24 mouse cellular contexts compared by ENCODE assay signal in the genomic region with DNA sequence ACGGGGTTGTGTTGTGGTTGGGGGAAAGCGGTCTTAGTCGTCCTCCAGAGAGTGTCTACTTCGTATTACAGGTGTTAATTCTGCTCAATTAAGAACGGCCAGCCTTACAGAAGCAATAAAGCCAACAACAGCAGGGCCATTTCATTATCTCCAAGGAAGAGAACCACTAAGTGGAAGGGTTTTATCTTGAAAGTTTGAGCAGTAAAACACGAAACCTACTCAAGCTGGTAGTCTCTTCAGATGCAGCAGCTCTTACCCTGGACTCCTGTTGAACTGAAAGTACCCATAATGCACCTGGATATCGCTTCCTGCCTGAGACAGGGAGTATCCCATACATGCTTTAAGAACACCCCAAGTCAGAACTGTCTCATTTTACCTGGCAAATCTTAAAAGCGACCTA. TPM values are rescaled to one million over a fixed set of nuclear protein-coding genes. Genes with fewer than 3 reads are reported as not detected.
DNase-seq lines count a peak whose midpoint lies in the region; ATAC-seq and TF ChIP-seq lines count a peak whose summit lies in the region.
"Had no signal": no experiment of that assay in that cellular context is flagged by ENCODE, and none has a peak within 500 bp of the region (broad histone marks: within the 10 kb centered on the region; RNA-seq: fewer than 3 reads in every experiment).

No protein-coding gene starts in this region.

- 18% methylated on average over 8 of the region's 8 CpGs for WGBS in thymus, adult 2 months
- WGBS in heart, adult 2 months: 78% methylated on average over 8 of the region's 8 CpGs
- WGBS in hindbrain, embryonic 10.5 days: 89% methylated on average over 8 of the region's 8 CpGs

- no peaks in the 10 kb centered on the region for H3K9me3 ChIP-seq in hindbrain, embryonic 10.5 days
- H3K9me3 ChIP-seq: limb, embryonic 10.5 days; liver, embryonic 13.5 days; lung, embryonic 15.5 days; midbrain, embryonic 15.5 days; neural tube, embryonic 12.5 days had no signal

- DNase-seq in B cell, adult 2 months: peak; percentile 29 to 36
- DNase-seq in thymus, adult 2 months: peak; percentile 66
- DNase-seq in ovary, postnatal 36 days (ENCODE audit: low spot score): no peak
- no peak for DNase-seq in heart, adult 2 months
- no peak for DNase-seq in ovary, postnatal 14 days (ENCODE audit: low spot score)
- no peak for DNase-seq in hindbrain, embryonic 10.5 days (ENCODE audit: low spot score)
- DNase-seq: adrenal gland, postnatal 14 days; cerebellum, adult 8-10 months; heart, postnatal 10 days; kidney, adult 11 months; kidney, postnatal 10 days; liver, embryonic 13.5 days had no signal

- no peaks in the 10 kb centered on the region for H3K79me2 ChIP-seq in heart, adult 2 months (replicated peaks; ENCODE audit: control insufficient read depth, insufficient read depth, low read length)

- peak overlapping the region; percentile 100 for H3K27ac ChIP-seq in thymus, adult 2 months (ENCODE audit: control insufficient read depth, insufficient read depth, low read length)
- H3K27ac ChIP-seq in heart, adult 2 months: no peak overlapping the region
- no peak overlapping the region for H3K27ac ChIP-seq in hindbrain, embryonic 10.5 days
- H3K27ac ChIP-seq: hindbrain, embryonic 14.5 days; limb, embryonic 10.5 days; liver, embryonic 13.5 days; lung, embryonic 15.5 days; midbrain, embryonic 15.5 days; neural tube, embryonic 12.5 days had no signal

- no peak overlapping the region for H3K9ac ChIP-seq in heart, adult 2 months (ENCODE audit: low read depth, low read length)
- H3K9ac ChIP-seq: hindbrain, embryonic 14.5 days; liver, embryonic 13.5 days; lung, embryonic 15.5 days; midbrain, embryonic 15.5 days; neural tube, embryonic 12.5 days had no signal

- TF ChIP-seq CTCF in thymus, adult 2 months (IDR thresholded peaks at IDR 0.05; ENCODE audit: borderline replicate concordance, control insufficient read depth, extremely low read depth, insufficient read depth, low read length, poor library complexity): no peak
- TF ChIP-seq CTCF in heart, adult 2 months (IDR thresholded peaks at IDR 0.05): no peak

- H3K27me3 ChIP-seq in thymus, adult 2 months (ENCODE audit: control insufficient read depth, insufficient read depth, low read length): no peaks in the 10 kb centered on the region
- H3K27me3 ChIP-seq in heart, adult 2 months (ENCODE audit: control insufficient read depth, insufficient read depth, low read length): no peaks in the 10 kb centered on the region
- no peaks in the 10 kb centered on the region for H3K27me3 ChIP-seq in hindbrain, embryonic 10.5 days (ENCODE audit: insufficient read depth, poor library complexity, severe bottlenecking)
- H3K27me3 ChIP-seq: CH12.LX; liver, embryonic 13.5 days; lung, embryonic 15.5 days; midbrain, embryonic 15.5 days; neural tube, embryonic 12.5 days had no signal

- no peak for TF ChIP-seq EP300 in heart, adult 2 months (IDR thresholded peaks at IDR 0.05; ENCODE audit: insufficient read depth, low read depth, low read length)

- TF ChIP-seq POLR2A in thymus, adult 2 months (IDR thresholded peaks at IDR 0.05; ENCODE audit: control insufficient read depth, extremely low read depth, insufficient read depth, low read length, poor library complexity): no peak
- no peak for TF ChIP-seq POLR2A in heart, adult 2 months (IDR thresholded peaks at IDR 0.05; ENCODE audit: insufficient read depth, low read depth, low read length)

- ATAC-seq in CD4-positive, CD25-positive, alpha-beta regulatory T cell, adult 4 months: peak; percentile 59
- peak; percentile 59 for ATAC-seq in inflammation-experienced regulatory T-cells, adult 6 months
- ATAC-seq: forebrain, embryonic 14.5 days; midbrain, embryonic 15.5 days had no signal

- H3K4me3 ChIP-seq in thymus, adult 2 months (ENCODE audit: control insufficient read depth, insufficient read depth, low read length): no peak overlapping the region
- no peak overlapping the region for H3K4me3 ChIP-seq in heart, adult 2 months
- H3K4me3 ChIP-seq in hindbrain, embryonic 10.5 days: no peak overlapping the region
- H3K4me3 ChIP-seq: erythroblast, embryonic 14.5 days; layer of hippocampus, adult 2 months; left cerebral cortex, adult 2 months; limb, embryonic 10.5 days; liver, embryonic 13.5 days; lung, embryonic 15.5 days; midbrain, embryonic 15.5 days; neural tube, embryonic 12.5 days had no signal

- intact Hi-C loops in heart, adult 2 months (cut with DNase I): no loop called here

- 0 out of 2 replicates have a peak, but pooled peaks cover 3% of the 10 kb centered on the region for H3K36me3 ChIP-seq in thymus, adult 2 months (ENCODE audit: control insufficient read depth, insufficient read depth, low read length)
- H3K36me3 ChIP-seq in heart, adult 2 months (ENCODE audit: control insufficient read depth, insufficient read depth, low read length): no peaks in the 10 kb centered on the region
- no peaks in the 10 kb centered on the region for H3K36me3 ChIP-seq in hindbrain, embryonic 10.5 days
- H3K36me3 ChIP-seq: limb, embryonic 10.5 days; liver, embryonic 13.5 days; lung, embryonic 15.5 days; midbrain, embryonic 15.5 days; neural tube, embryonic 12.5 days had no signal

- H3K4me1 ChIP-seq in thymus, adult 2 months (replicated peaks; ENCODE audit: control insufficient read depth, insufficient read depth, low read length): peaks cover 56% of the 10 kb centered on the region
- no peaks in the 10 kb centered on the region for H3K4me1 ChIP-seq in heart, adult 2 months (ENCODE audit: control insufficient read depth, insufficient read depth, low read length)
- H3K4me1 ChIP-seq in hindbrain, embryonic 10.5 days (replicated peaks): peaks cover 20% of the 10 kb centered on the region
- H3K4me1 ChIP-seq: limb, embryonic 10.5 days; neural tube, embryonic 12.5 days had no signal

RNA-seq across cellular contexts. Expression of gene Otulinl, which starts 10.7 kb away (rescaled TPM):
- polyA plus RNA-seq in CD4-positive, CD25-positive, alpha-beta regulatory T cell, adult 4 months (2017; shearing (Covaris generic)): 100 to 1,000 TPM; 216 to 235 TPM
- polyA plus RNA-seq in inflammation-experienced regulatory T-cells, adult 6 months (2017; shearing (Covaris generic)): 100 to 1,000 TPM; 136 to 203 (median 170) TPM
- 29.6 and 32.1 TPM in 2 replicates for polyA plus RNA-seq in thymus, adult 2 months (2012; rRNA removed)
- 1 to 10 TPM; 1.9 to 3.0 TPM for total RNA-seq in heart, adult 2 months (2021)
- polyA plus RNA-seq in heart, adult 2 months (2012; rRNA removed): 1.5 and 1.9 TPM in 2 replicates
- 6.4 and 8.2 TPM in 2 replicates for polyA plus RNA-seq in hindbrain, embryonic 10.5 days (2016; fragmentation: Nextera tagmentation; extraction: Ambion mirVana)

RNA-seq across cellular contexts. Expression of gene Otulin, which starts 40.2 kb away (rescaled TPM):
- 10 to 100 TPM; 10.7 to 10.8 TPM for polyA plus RNA-seq in CD4-positive, CD25-positive, alpha-beta regulatory T cell, adult 4 months (2017; shearing (Covaris generic))
- 10 to 100 TPM; 10.4 to 14.3 (median 12.3) TPM for polyA plus RNA-seq in inflammation-experienced regulatory T-cells, adult 6 months (2017; shearing (Covaris generic))
- 43.0 and 43.1 TPM in 2 replicates for polyA plus RNA-seq in thymus, adult 2 months (2012; rRNA removed)
- total RNA-seq in heart, adult 2 months (2021): 10 to 100 TPM; 24.6 to 26.1 TPM
- polyA plus RNA-seq in heart, adult 2 months (2012; rRNA removed): 18.7 and 22.5 TPM in 2 replicates
- polyA plus RNA-seq in hindbrain, embryonic 10.5 days (2016; fragmentation: Nextera tagmentation; extraction: Ambion mirVana): 28.1 TPM in 2 replicates

Comparison
In these comparisons a context has a peak if more than half of its experiments do, and no peak if none do; other contexts are left out.
1. DNase-seq: peak in B cell, adult 2 months (2 of 2) and thymus, adult 2 months (single experiment); none in ovary, postnatal 36 days (single experiment), heart, adult 2 months (0 of 2), ovary, postnatal 14 days (single experiment) and hindbrain, embryonic 10.5 days (single experiment).